Mouse (Mus musculus) cerebellum, adult 2 months (tissue): Measurements from ENCODE around the gene Klk1.
"Not testable (repeated sequence)": the region's sequence is repeated elsewhere in the genome, so short reads cannot be mapped to it uniquely, and the experiment has no call there.

Experiments
- CTCF ChIP-seq: fragments of 200-500 bp; IDR thresholded peaks from 2 replicates; pipeline ENCODE4 v1.5.1; 2011; ENCODE audit warnings: low read depth, mild to moderate bottlenecking, control low read depth, low read length, moderate library complexity, borderline replicate concordance; ENCODE audit not compliant: insufficient read depth
- POLR2A ChIP-seq: fragments of 200-500 bp; IDR thresholded peaks from 2 replicates; pipeline ENCODE4 v1.6.1; 2011; ENCODE audit warnings: low read length, control low read depth, borderline replicate concordance; ENCODE audit not compliant: insufficient read depth

DNA sequence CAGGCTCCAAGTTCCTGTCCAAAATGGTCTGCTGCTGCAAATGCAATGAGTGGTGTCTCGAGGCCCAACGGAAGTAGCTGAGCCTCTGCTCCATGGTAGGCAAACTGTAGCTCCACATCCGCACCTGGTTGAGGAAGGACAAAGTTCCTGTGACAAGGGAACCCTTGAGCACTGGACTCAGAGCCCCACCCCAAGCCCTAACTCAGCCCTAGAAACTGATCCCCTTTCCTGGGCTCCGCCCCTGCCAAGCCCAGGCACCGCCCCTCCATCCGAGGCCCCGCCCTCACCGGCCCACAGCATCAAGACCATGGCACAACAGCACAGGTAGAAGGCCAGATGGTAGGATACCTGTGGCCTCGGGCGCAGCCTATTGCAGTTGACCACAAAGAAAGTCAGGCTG, 3.6 kb upstream of the Klk1 start:
- not testable (repeated sequence) for TF ChIP-seq CTCF, POLR2A
